8 mouse cellular contexts compared by ENCODE assay signal in genomic region chr10:81244595-81244994, GRCm38 (mm10). TPM values are rescaled to one million over a fixed set of nuclear protein-coding genes. Genes with fewer than 3 reads are reported as not detected.
A peak's percentile ranks its signal among the peaks of the same experiment; 100 is the strongest.
DNase-seq lines count a peak whose midpoint lies in the region; ATAC-seq and TF ChIP-seq lines count a peak whose summit lies in the region.

No protein-coding gene starts in this region.

- H3K4me2 ChIP-seq in forebrain, embryonic 11.5 days (ENCODE audit: low read depth, low read length, severe bottlenecking) = no peak overlapping the region

- peaks cover 25% of the 10 kb centered on the region for H3K4me1 ChIP-seq in G1E (ENCODE audit: insufficient read depth, low read depth, low read length)
- peaks cover 6% of the 10 kb centered on the region for H3K4me1 ChIP-seq in forebrain, embryonic 11.5 days (replicated peaks; ENCODE audit: control insufficient read depth, insufficient read depth, low read length)
- peaks cover 40% of the 10 kb centered on the region for H3K4me1 ChIP-seq in hindbrain, embryonic 10.5 days (replicated peaks)

- peaks cover 86% of the 10 kb centered on the region for H3K27me3 ChIP-seq in G1E (ENCODE audit: insufficient read depth, low read length)
- H3K27me3 ChIP-seq in forebrain, embryonic 11.5 days (ENCODE audit: control insufficient read depth, insufficient read depth, low read length) = peaks cover 7% of the 10 kb centered on the region
- peaks cover 100% of the 10 kb centered on the region for H3K27me3 ChIP-seq in hindbrain, embryonic 10.5 days (ENCODE audit: insufficient read depth, poor library complexity, severe bottlenecking)

- no peaks in the 10 kb centered on the region for H3K36me3 ChIP-seq in G1E (replicated peaks)
- no peaks in the 10 kb centered on the region for H3K36me3 ChIP-seq in forebrain, embryonic 11.5 days (ENCODE audit: control insufficient read depth, insufficient read depth, low read length)
- no peaks in the 10 kb centered on the region for H3K36me3 ChIP-seq in hindbrain, embryonic 10.5 days

- no peak overlapping the region; the same call in 1 of the 2 replicates for H3K9ac ChIP-seq in forebrain, embryonic 11.5 days (ENCODE audit: low read length)

- H3K4me3 ChIP-seq in G1E (ENCODE audit: low read depth, low read length) = 0 out of 2 replicates have a peak overlapping the region, but pooled peaks have one; percentile 2
- no peak overlapping the region for H3K4me3 ChIP-seq in forebrain, embryonic 11.5 days (ENCODE audit: low read depth, low read length)
- peak overlapping the region; percentile 7; the same call in 1 of the 2 replicates for H3K4me3 ChIP-seq in hindbrain, embryonic 10.5 days

- WGBS in forebrain, embryonic 11.5 days = 5% methylated on average over 17 of the region's 17 CpGs
- WGBS in hindbrain, embryonic 10.5 days = 10% methylated on average over 17 of the region's 17 CpGs

- TF ChIP-seq POLR2A in brain, embryonic 14.5 days (IDR thresholded peaks at IDR 0.05; ENCODE audit: borderline replicate concordance, extremely low read depth, insufficient read depth, insufficient read length, poor library complexity, severe bottlenecking) = no peak

- no peaks in the 10 kb centered on the region for H3K9me3 ChIP-seq in G1E (replicated peaks)
- no peaks in the 10 kb centered on the region for H3K9me3 ChIP-seq in forebrain, embryonic 11.5 days (ENCODE audit: control insufficient read depth, low read length)
- H3K9me3 ChIP-seq in hindbrain, embryonic 10.5 days = no peaks in the 10 kb centered on the region

- H3K27ac ChIP-seq in forebrain, embryonic 11.5 days (ENCODE audit: low read depth, low read length) = no peak overlapping the region
- peak overlapping the region; percentile 54; the same call in 1 of the 2 replicates for H3K27ac ChIP-seq in hindbrain, embryonic 10.5 days

- peak; percentile 91 for TF ChIP-seq CTCF in G1E (IDR thresholded peaks at IDR 0.05; ENCODE audit: low read depth, low read length)
- peak; percentile 91 for TF ChIP-seq CTCF in brain, embryonic 14.5 days (IDR thresholded peaks at IDR 0.05; ENCODE audit: borderline replicate concordance, extremely low read depth, insufficient read depth, insufficient read length)

- ATAC-seq in G1E (ENCODE audit: extremely low read depth, insufficient number of reproducible peaks, low FRiP score, poor library complexity, severe bottlenecking) = peak; percentile 67; the same call in 1 of the 2 replicates
- peak; percentile 71 for ATAC-seq in forebrain, embryonic 11.5 days (replicated peaks; ENCODE audit: low FRiP score)

- DNase-seq in G1E (ENCODE audit: low spot score) = peak; percentile 73
- peak; percentile 66 for DNase-seq in brain, embryonic 14.5 days (ENCODE audit: low read depth)
- DNase-seq in forebrain, embryonic 11.5 days (ENCODE audit: low spot score) = peak; percentile 91
- peak; percentile 85 for DNase-seq in hindbrain, embryonic 10.5 days (ENCODE audit: low spot score)
- DNase-seq in layer of hippocampus, postnatal 10 days (ENCODE audit: low spot score in 2 of 2) = peak; percentile 88 to 89
- DNase-seq in lung, postnatal 36 days = peak; percentile 85
- peak; percentile 82 for DNase-seq in retina, postnatal 1 day
- DNase-seq in urinary bladder, postnatal 10 days (ENCODE audit: low spot score) = peak; percentile 52

RNA-seq across cellular contexts. Expression of gene Matk, which starts 8.1 kb away (rescaled TPM):
- total RNA-seq in G1E (2014; fragmentation: Nextera tagmentation) (not detected in 2 replicates), G1E (2017) (0.05 and 0.06 TPM in 2 replicates)
- polyA plus RNA-seq in G1E (2012) = 0.07 TPM in 1 of 2 replicates, not detected in the other
- 30.6 and 31.9 TPM in 2 replicates for polyA plus RNA-seq in brain, embryonic 14.5 days (2012; rRNA removed)
- 2.6 and 4.0 TPM in 2 replicates for polyA plus RNA-seq in forebrain, embryonic 11.5 days (2014; fragmentation: Nextera tagmentation; extraction: Ambion mirVana)
- 3.9 and 4.9 TPM in 2 replicates for polyA plus RNA-seq in hindbrain, embryonic 10.5 days (2016; fragmentation: Nextera tagmentation; extraction: Ambion mirVana)
- total RNA-seq in layer of hippocampus, postnatal 10 days (2021) = 100 to 1,000 TPM; 222 to 266 TPM

RNA-seq across cellular contexts. Expression of gene Zfr2, which starts 11.6 kb away (rescaled TPM):
- total RNA-seq in G1E (2014; fragmentation: Nextera tagmentation) (7.0 and 7.1 TPM in 2 replicates), G1E (2017) (2.6 and 3.2 TPM in 2 replicates)
- polyA plus RNA-seq in G1E (2012) = 1.8 and 1.9 TPM in 2 replicates
- polyA plus RNA-seq in brain, embryonic 14.5 days (2012; rRNA removed) = 59.8 and 63.6 TPM in 2 replicates
- polyA plus RNA-seq in forebrain, embryonic 11.5 days (2014; fragmentation: Nextera tagmentation; extraction: Ambion mirVana) = 5.3 and 6.4 TPM in 2 replicates
- polyA plus RNA-seq in hindbrain, embryonic 10.5 days (2016; fragmentation: Nextera tagmentation; extraction: Ambion mirVana) = 5.1 and 6.7 TPM in 2 replicates
- total RNA-seq in layer of hippocampus, postnatal 10 days (2021) = 10 to 100 TPM; 58.0 to 66.8 TPM

RNA-seq across cellular contexts. Expression of gene Atcay, which starts 14.0 kb away (rescaled TPM):
- not detected in 2 replicates for total RNA-seq in G1E (2014; fragmentation: Nextera tagmentation)
- total RNA-seq in G1E (2017) = 0.06 and 0.11 TPM in 2 replicates
- polyA plus RNA-seq in G1E (2012) = not detected in 2 replicates
- polyA plus RNA-seq in brain, embryonic 14.5 days (2012; rRNA removed) = 134 and 169 TPM in 2 replicates
- polyA plus RNA-seq in forebrain, embryonic 11.5 days (2014; fragmentation: Nextera tagmentation; extraction: Ambion mirVana) = 20.9 and 23.2 TPM in 2 replicates
- polyA plus RNA-seq in hindbrain, embryonic 10.5 days (2016; fragmentation: Nextera tagmentation; extraction: Ambion mirVana) = 7.6 and 25.9 TPM in 2 replicates
- total RNA-seq in layer of hippocampus, postnatal 10 days (2021) = 100 to 1,000 TPM; 170 to 177 TPM

RNA-seq across cellular contexts. Expression of gene Mrpl54, which starts 22.1 kb away (rescaled TPM):
- 75.6 and 78.6 TPM in 2 replicates for total RNA-seq in G1E (2014; fragmentation: Nextera tagmentation)
- total RNA-seq in G1E (2017) = 186 and 206 TPM in 2 replicates
- polyA plus RNA-seq in G1E (2012) = 612 and 631 TPM in 2 replicates
- polyA plus RNA-seq in brain, embryonic 14.5 days (2012; rRNA removed) = 67.0 and 72.1 TPM in 2 replicates
- 147 and 154 TPM in 2 replicates for polyA plus RNA-seq in forebrain, embryonic 11.5 days (2014; fragmentation: Nextera tagmentation; extraction: Ambion mirVana)
- 238 and 239 TPM in 2 replicates for polyA plus RNA-seq in hindbrain, embryonic 10.5 days (2016; fragmentation: Nextera tagmentation; extraction: Ambion mirVana)
- total RNA-seq in layer of hippocampus, postnatal 10 days (2021) = 10 to 100 TPM; 36.1 to 42.5 TPM

RNA-seq across cellular contexts. Expression of gene Apba3, which starts 22.2 kb away (rescaled TPM):
- total RNA-seq in G1E (2014; fragmentation: Nextera tagmentation) (36.2 and 44.6 TPM in 2 replicates), G1E (2017) (27.9 and 38.9 TPM in 2 replicates)
- 113 and 130 TPM in 2 replicates for polyA plus RNA-seq in G1E (2012)
- 45.2 and 47.0 TPM in 2 replicates for polyA plus RNA-seq in brain, embryonic 14.5 days (2012; rRNA removed)
- polyA plus RNA-seq in forebrain, embryonic 11.5 days (2014; fragmentation: Nextera tagmentation; extraction: Ambion mirVana) = 36.2 and 42.0 TPM in 2 replicates
- polyA plus RNA-seq in hindbrain, embryonic 10.5 days (2016; fragmentation: Nextera tagmentation; extraction: Ambion mirVana) = 46.2 and 54.6 TPM in 2 replicates
- total RNA-seq in layer of hippocampus, postnatal 10 days (2021) = 10 to 100 TPM; 31.3 to 37.4 TPM
